Mouse (Mus musculus) lung, embryonic 15.5 days (tissue): Measurements from ENCODE around the gene H2afx. TPM values are rescaled to one million over a fixed set of nuclear protein-coding genes. Genes with fewer than 3 reads are reported as not detected.
"Not testable (repeated sequence)": the region's sequence is repeated elsewhere in the genome, so short reads cannot be mapped to it uniquely, and the experiment has no call there.

Experiments used
- ATAC-seq: fragments of 200-750 bp; cut with Nextera tagmentation; 2 replicates; pipeline ENCODE4 v1.8.0; 2017; ENCODE audit warnings: moderate number of reproducible peaks, borderline replicate concordance; ENCODE audit not compliant: low FRiP score, low TSS enrichment; ENCODE audit errors: extremely low read depth
- H3K27ac ChIP-seq: fragments of 300-500 bp; sonication (generic); 2 replicates; pipeline ENCODE4 v1.5.1; 2015; ENCODE audit warnings: moderate library complexity, mild to moderate bottlenecking, inconsistent platforms
- H3K27me3 ChIP-seq: fragments of 300-500 bp; sonication (generic); 2 replicates; pipeline ENCODE4 v1.6.1; 2015; ENCODE audit warnings: inconsistent platforms
- H3K36me3 ChIP-seq: fragments of 300-500 bp; sonication (generic); 2 replicates; pipeline ENCODE4 v1.6.1; 2015; ENCODE audit warnings: inconsistent platforms
- H3K4me1 ChIP-seq: fragments of 300-500 bp; sonication (generic); 2 replicates; pipeline ENCODE4 v1.6.1; 2015; ENCODE audit warnings: inconsistent platforms
- H3K4me2 ChIP-seq: fragments of 300-500 bp; sonication (generic); 2 replicates; pipeline ENCODE4 v1.6.1; 2015; ENCODE audit warnings: inconsistent platforms, mild to moderate bottlenecking, moderate library complexity
- H3K4me3 ChIP-seq: fragments of 300-500 bp; sonication (generic); 2 replicates; pipeline ENCODE4 v1.5.1; 2015; ENCODE audit warnings: mild to moderate bottlenecking, inconsistent platforms
- H3K9ac ChIP-seq: fragments of 300-500 bp; sonication (generic); 2 replicates; pipeline ENCODE4 v1.6.1; 2015; ENCODE audit warnings: inconsistent platforms
- H3K9me3 ChIP-seq: fragments of 300-500 bp; sonication (generic); 2 replicates; pipeline ENCODE4 v1.6.1; 2016; ENCODE audit warnings: inconsistent platforms
- WGBS: fragments of 180-500 bp; shearing (Covaris S2); methylation state at CpG from one replicate; pipeline ENCODE4 v1.1.7; 2015; 5-methylcytosine and 5-hydroxymethylcytosine counted together
- polyA plus RNA-seq: library from polyadenylated mRNA; unstranded; fragments of >200 nt; fragmentation: Nextera tagmentation; extraction: Ambion mirVana; gene quantifications from 2 replicates; pipeline ENCODE4 v1.2.1, GENCODE M21; 2015

Gene H2afx
- polyA plus RNA-seq, 1 experiment from 2014 or later, result 365 TPM

GRCm38 (mm10) chr9:44343781-44344421, 9.4 kb downstream of the H2afx start, which contains the start of gene Hmbs:
Gene Hmbs, minus strand, starts transcription at chr9:44344228.
- Histone ChIP-seq H3K27ac (peak within 1 kb of the TSS; percentile 99), H3K36me3 (peaks cover 36% of the 10 kb centered on the region), H3K27me3 (no peaks in the 10 kb centered on the region), H3K4me2 (peak within 1 kb of the TSS; percentile 75), H3K9ac (peak within 1 kb of the TSS; percentile 88), H3K4me1 (peaks cover 17% of the 10 kb centered on the region), H3K9me3 (no peaks in the 10 kb centered on the region), H3K4me3 (peak within 1 kb of the TSS; percentile 91)
- WGBS, result under 1% methylated on average over 39 of the region's 39 CpGs
- peak; percentile 95 for ATAC-seq

GRCm38 (mm10) chr9:44345570-44346433, 11.3 kb downstream of the H2afx start:
- WGBS, result 82% methylated on average over 6 of the region's 6 CpGs
- peaks cover 17% of the 10 kb centered on the region for H3K4me1 ChIP-seq
- no peak overlapping the region for H3K9ac ChIP-seq
- H3K36me3 ChIP-seq, result peaks cover 45% of the 10 kb centered on the region
- no peaks in the 10 kb centered on the region for H3K27me3 ChIP-seq
- H3K27ac ChIP-seq, result no peak overlapping the region
- H3K4me3 ChIP-seq, result no peak overlapping the region
- H3K9me3 ChIP-seq, result no peaks in the 10 kb centered on the region
- H3K4me2 ChIP-seq, result no peak overlapping the region
- ATAC-seq, result no peak

GRCm38 (mm10) chr9:44347166-44347565, 12.7 kb downstream of the H2afx start:
- Histone ChIP-seq H3K27me3 (no peaks in the 10 kb centered on the region), H3K36me3 (peaks cover 58% of the 10 kb centered on the region)
- no peak for ATAC-seq

GRCm38 (mm10) chr9:44347621-44348020, 13.1 kb downstream of the H2afx start:
- Histone ChIP-seq H3K36me3 (peaks cover 63% of the 10 kb centered on the region), H3K4me3 (no peak overlapping the region), H3K9me3 (no peaks in the 10 kb centered on the region), H3K27ac (no peak overlapping the region), H3K4me1 (peaks cover 11% of the 10 kb centered on the region), H3K9ac (no peak overlapping the region), H3K4me2 (no peak overlapping the region), H3K27me3 (no peaks in the 10 kb centered on the region)
- no peak for ATAC-seq
- 76% methylated on average over 4 of the region's 4 CpGs for WGBS

More at GRCm38 (mm10) chr9:44347166-44347565, 12.7 kb downstream of the H2afx start:
- peaks cover 16% of the 10 kb centered on the region for H3K4me1 ChIP-seq
- H3K4me3 ChIP-seq, result no peak overlapping the region
- H3K9me3 ChIP-seq, result no peaks in the 10 kb centered on the region
- WGBS, result 90% methylated on average over 9 of the region's 9 CpGs
- H3K9ac ChIP-seq, result no peak overlapping the region
- H3K27ac ChIP-seq, result no peak overlapping the region
- no peak overlapping the region for H3K4me2 ChIP-seq

- 95% methylated on average over 4 of the region's 4 CpGs for WGBS
- no peak overlapping the region for H3K27ac ChIP-seq
- no peak overlapping the region for H3K9ac ChIP-seq
- ATAC-seq, result no peak
- H3K36me3 ChIP-seq, result peaks cover 72% of the 10 kb centered on the region
- H3K9me3 ChIP-seq, result no peaks in the 10 kb centered on the region
- no peaks in the 10 kb centered on the region for H3K27me3 ChIP-seq
- H3K4me3 ChIP-seq, result no peak overlapping the region
- H3K4me2 ChIP-seq, result no peak overlapping the region
- 0 out of 2 replicates have a peak, but pooled peaks cover 4% of the 10 kb centered on the region for H3K4me1 ChIP-seq
Measured at GRCm38 (mm10) chr9:44348546-44348945, 14.1 kb downstream of the H2afx start.

- Histone ChIP-seq H3K27me3 (no peaks in the 10 kb centered on the region), H3K27ac (no peak overlapping the region), H3K36me3 (peaks cover 93% of the 10 kb centered on the region), H3K9ac (no peak overlapping the region), H3K9me3 (no peaks in the 10 kb centered on the region), H3K4me3 (no peak overlapping the region), H3K4me2 (no peak overlapping the region), H3K4me1 (no peaks in the 10 kb centered on the region)
- no peak for ATAC-seq
- WGBS, result 97% methylated on average over 4 of the region's 4 CpGs
Measured at GRCm38 (mm10) chr9:44351396-44351795, 16.9 kb downstream of the H2afx start.

GRCm38 (mm10) chr9:44352337-44352736, 17.8 kb downstream of the H2afx start:
- no peaks in the 10 kb centered on the region for H3K27me3 ChIP-seq
- no peak overlapping the region for H3K4me2 ChIP-seq
- H3K9me3 ChIP-seq, result no peaks in the 10 kb centered on the region
- H3K9ac ChIP-seq, result no peak overlapping the region
- 87% methylated on average over 10 of the region's 10 CpGs for WGBS
- no peaks in the 10 kb centered on the region for H3K4me1 ChIP-seq
- no peak overlapping the region for H3K4me3 ChIP-seq
- H3K27ac ChIP-seq, result no peak overlapping the region
- ATAC-seq, result no peak
- H3K36me3 ChIP-seq, result peaks cover 93% of the 10 kb centered on the region

- Histone ChIP-seq H3K4me1 (no peaks in the 10 kb centered on the region), H3K9me3 (no peaks in the 10 kb centered on the region), H3K4me2 (no peak overlapping the region), H3K36me3 (peaks cover 92% of the 10 kb centered on the region), H3K27me3 (no peaks in the 10 kb centered on the region), H3K4me3 (no peak overlapping the region), H3K9ac (no peak overlapping the region), H3K27ac (no peak overlapping the region)
- WGBS, result 83% methylated on average over 6 of the region's 6 CpGs
- no peak for ATAC-seq
Measured at GRCm38 (mm10) chr9:44353142-44353541, 18.6 kb downstream of the H2afx start.

- H3K36me3 ChIP-seq, result peaks cover 69% of the 10 kb centered on the region
- H3K9me3 ChIP-seq, result no peaks in the 10 kb centered on the region
- WGBS, result 63% methylated on average over 4 of the region's 4 CpGs
- H3K9ac ChIP-seq, result no peak overlapping the region
- peaks cover 9% of the 10 kb centered on the region; the same call in 1 of the 2 replicates for H3K4me1 ChIP-seq
- no peaks in the 10 kb centered on the region for H3K27me3 ChIP-seq
- ATAC-seq, result no peak
- no peak overlapping the region for H3K27ac ChIP-seq
- H3K4me2 ChIP-seq, result no peak overlapping the region
- no peak overlapping the region for H3K4me3 ChIP-seq
Measured at GRCm38 (mm10) chr9:44357207-44357606, 22.7 kb downstream of the H2afx start.

GRCm38 (mm10) chr9:44361190-44361917, 26.9 kb downstream of the H2afx start, which contains the start of gene Vps11:
Gene Vps11, minus strand, starts transcription at chr9:44361670.
- under 1% methylated on average over 44 of the region's 44 CpGs for WGBS
- ATAC-seq, result peak; percentile 95
- Histone ChIP-seq H3K4me2 (peak within 1 kb of the TSS; percentile 76), H3K9ac (peak within 1 kb of the TSS; percentile 67), H3K9me3 (no peaks in the 10 kb centered on the region), H3K36me3 (peaks cover 28% of the 10 kb centered on the region), H3K4me3 (peak within 1 kb of the TSS; percentile 70), H3K27me3 (no peaks in the 10 kb centered on the region), H3K4me1 (peaks cover 9% of the 10 kb centered on the region; the same call in 1 of the 2 replicates), H3K27ac (peak within 1 kb of the TSS; percentile 48)

GRCm38 (mm10) chr9:44361931-44362330, 27.4 kb downstream of the H2afx start:
- H3K36me3 ChIP-seq, result peaks cover 22% of the 10 kb centered on the region
- not testable (repeated sequence) for H3K4me1 ChIP-seq, H3K9me3 ChIP-seq, H3K27me3 ChIP-seq
- 42% methylated on average over 4 of the region's 4 CpGs for WGBS
- H3K9ac ChIP-seq, result peak overlapping the region; percentile 67; the same call in 1 of the 2 replicates
- peak overlapping the region; percentile 48; the same call in 1 of the 2 replicates for H3K27ac ChIP-seq
- peak; percentile 36 for ATAC-seq
- H3K4me2 ChIP-seq, result peak overlapping the region; percentile 76
- peak overlapping the region; percentile 70 for H3K4me3 ChIP-seq
